Mouse (Mus musculus): ENCODE results near the gene Mrpl16.
A peak's percentile ranks its signal among the peaks of the same experiment; 100 is the strongest.

Gene Mrpl16

DNA sequence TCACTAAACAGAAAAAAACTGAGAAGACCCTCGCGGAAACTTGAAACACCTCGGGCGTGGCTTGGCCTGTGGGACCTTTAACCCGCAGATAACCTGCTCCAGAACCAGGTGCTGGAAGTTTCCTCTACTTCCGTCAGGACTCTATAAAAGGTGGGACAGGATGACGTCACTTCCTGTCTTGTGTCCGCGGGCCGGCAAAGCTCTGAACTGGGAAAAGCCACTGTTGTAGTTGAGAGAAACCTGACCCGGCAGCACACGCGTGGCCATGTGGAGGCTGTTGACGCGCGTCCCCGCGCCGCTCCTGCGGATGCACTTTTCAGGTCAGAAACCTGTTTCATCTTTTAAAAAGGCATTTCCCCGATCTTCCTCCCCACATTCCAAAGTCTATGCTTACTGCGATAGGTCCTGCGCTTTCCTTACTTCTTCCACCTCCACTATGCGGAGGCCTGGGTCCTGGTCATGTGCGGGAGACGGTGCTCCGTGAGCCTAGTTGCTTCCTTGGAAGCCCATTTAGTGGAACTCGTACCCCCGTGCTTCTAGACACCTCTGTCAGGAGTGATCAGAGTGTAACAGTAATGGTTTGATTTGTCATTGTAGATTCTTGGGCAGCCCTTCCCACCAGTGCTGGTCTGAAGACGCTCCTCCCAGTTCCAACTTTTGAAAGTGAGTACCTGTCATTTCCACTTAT, at the start of gene Mrpl16:
Gene Mrpl16, plus strand, starts transcription at position 187 of the 688 bp plus-strand sequence.
- DNase-seq (ENCODE audit: extremely low spot score, low read depth, low spot score): peak; percentile 96

GRCm38 (mm10) chr19:11723870-11724269, 46.3 kb upstream of the Mrpl16 start:
- DNase-seq (ENCODE audit: extremely low spot score, low read depth, low spot score): no peak

GRCm38 (mm10) chr19:11724275-11724674, 45.9 kb upstream of the Mrpl16 start:
- no peak for DNase-seq (ENCODE audit: extremely low spot score, low read depth, low spot score)

DNA sequence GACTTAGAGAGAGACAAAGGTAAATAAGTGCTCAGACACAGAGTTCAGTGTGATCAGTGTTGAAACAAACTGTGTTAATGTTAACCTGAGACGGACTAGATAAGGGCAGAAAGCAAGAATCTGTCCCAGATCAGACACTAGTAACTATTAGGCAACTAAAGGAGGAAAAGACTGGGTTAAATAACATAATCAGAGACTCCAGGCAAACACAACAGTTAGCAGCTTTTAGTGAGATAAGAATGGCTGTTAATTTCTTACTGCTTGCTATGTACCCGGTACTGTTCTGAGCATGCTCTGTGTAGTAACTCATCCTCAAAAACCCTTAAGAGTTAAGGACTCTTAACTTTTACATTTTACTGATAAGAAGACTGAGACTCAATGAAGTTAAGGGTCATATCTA, 44.3 kb upstream of the Mrpl16 start:
- no peak for DNase-seq (ENCODE audit: extremely low spot score, low read depth, low spot score)

- DNase-seq (ENCODE audit: extremely low spot score, low read depth, low spot score): no peak
These were observed 42.9 kb upstream of the Mrpl16 start for GRCm38 (mm10) chr19:11727304-11727703.

DNA sequence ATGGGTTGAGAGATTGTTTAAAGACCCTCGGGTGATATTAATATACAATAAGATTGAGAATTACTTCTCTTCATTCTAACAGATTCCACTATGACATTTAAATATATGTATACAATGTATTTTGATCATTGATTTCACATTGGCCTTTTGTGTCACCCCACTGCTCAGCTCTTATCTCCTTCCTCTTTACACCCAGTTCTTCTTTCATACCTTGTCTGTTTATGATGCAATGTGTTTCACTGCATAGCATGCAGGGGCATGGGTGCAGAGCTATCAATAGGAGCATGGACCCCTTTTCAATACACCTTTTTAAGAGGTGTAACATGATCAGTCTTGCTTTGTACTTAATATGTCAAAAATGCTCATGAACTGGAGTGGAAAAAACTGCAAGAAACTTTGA, 39.9 kb upstream of the Mrpl16 start:
- no peak for DNase-seq (ENCODE audit: extremely low spot score, low read depth, low spot score)

- DNase-seq (ENCODE audit: extremely low spot score, low read depth, low spot score): no peak
These were observed 33.7 kb upstream of the Mrpl16 start for GRCm38 (mm10) chr19:11736455-11736854.

- no peak for DNase-seq (ENCODE audit: extremely low spot score, low read depth, low spot score)
These were observed 24.5 kb upstream of the Mrpl16 start for GRCm38 (mm10) chr19:11745680-11746079.

DNA sequence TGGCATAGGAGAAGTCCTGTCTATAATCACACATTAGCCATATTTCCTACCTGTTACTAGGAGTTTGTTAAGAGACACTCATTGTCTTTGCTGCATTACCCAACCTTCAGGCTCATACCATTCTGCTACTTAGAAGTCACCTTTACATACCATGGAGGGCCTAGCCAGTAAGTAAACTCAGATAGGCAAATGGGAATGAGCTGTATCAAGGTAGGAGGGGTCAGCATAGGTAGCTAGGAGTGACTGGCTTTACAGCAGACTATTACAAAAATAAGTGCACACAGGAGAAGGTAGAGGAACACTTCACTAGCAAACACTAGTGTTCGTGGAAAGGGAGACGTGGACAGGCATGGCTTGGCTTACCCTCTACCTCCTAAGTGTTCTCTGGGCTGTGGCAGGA, 22.9 kb upstream of the Mrpl16 start, which contains the start of gene Gif:
Gene Gif, plus strand, starts transcription at position 257 of the 400 bp plus-strand sequence.
- no peak for DNase-seq (ENCODE audit: extremely low spot score, low read depth, low spot score)

DNA sequence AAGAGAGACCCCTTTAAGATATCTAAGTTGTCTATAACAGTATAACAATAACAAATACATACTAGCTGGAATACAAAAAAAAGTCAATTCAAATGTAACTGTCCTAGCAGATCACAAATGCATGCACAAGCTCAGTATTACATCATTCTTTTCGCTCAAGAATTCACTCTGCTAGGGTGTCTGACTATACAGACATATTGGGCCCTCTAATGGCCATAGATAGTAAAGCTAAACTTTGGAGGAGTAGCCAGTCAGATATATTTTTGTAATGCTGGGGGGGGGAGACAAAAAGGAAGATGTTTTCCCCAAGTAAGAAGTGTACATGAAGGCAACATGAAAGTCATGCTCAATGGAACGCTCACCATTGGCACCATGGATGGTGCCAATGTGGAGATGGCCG, 5.1 kb upstream of the Mrpl16 start:
- no peak for DNase-seq (ENCODE audit: extremely low spot score, low read depth, low spot score)

DNA sequence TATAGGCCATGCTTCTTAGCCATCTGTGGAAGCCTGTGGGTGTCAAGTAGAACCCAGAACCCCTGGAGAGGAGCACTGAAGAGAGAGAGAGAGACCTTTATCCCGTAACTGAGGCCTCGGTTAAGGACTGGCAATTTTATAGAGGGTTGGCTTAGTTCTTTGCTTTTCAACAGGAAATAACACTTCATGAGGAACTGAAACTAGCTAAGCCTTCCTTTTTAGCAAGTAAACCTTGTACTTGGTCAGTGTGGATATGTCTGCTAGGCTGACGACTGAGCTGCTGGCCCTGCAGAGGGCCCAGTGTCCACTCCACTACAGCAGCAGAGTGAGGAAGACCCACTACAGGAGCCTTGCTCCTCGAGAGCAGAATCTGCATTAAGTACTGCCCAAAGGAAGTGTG, 3.8 kb upstream of the Mrpl16 start:
- DNase-seq (ENCODE audit: extremely low spot score, low read depth, low spot score): no peak

- peak; percentile 6 for DNase-seq (ENCODE audit: extremely low spot score, low read depth, low spot score)
These were observed 2.0 kb upstream of the Mrpl16 start for GRCm38 (mm10) chr19:11768163-11768562.

DNA sequence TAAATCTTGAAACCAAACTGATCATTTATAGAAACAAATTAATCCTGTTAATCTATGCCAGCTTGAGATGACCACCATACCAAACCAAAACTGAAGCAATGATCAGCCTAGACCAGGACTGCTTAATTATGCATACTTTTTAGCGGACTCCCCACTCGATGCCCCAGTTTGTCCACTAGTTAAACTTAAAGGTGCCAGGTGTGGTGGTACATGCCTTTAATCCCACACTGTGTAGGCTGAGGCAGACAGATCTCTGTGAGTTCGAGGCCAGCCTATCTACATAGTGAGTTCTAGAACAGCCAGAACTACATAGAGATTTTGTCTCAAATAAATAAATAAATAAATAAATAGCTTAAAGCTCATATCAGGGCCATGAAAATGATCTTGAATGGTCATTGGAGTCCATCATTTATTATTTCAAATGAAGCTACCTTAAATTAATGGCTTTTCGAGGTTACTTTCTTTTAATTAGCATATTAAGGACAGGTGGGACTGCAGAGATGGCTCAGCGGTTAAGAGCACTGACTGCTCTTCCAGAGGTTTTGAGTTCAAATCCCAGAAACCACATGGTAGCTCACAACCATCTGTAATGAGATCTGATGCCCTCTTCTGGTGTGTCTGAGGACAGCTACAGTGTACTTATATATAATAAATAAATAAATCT, 802 bp upstream of the Mrpl16 start:
- DNase-seq (ENCODE audit: extremely low spot score, low read depth, low spot score): no peak

- peak; percentile 12 for DNase-seq (ENCODE audit: extremely low spot score, low read depth, low spot score)
These were observed 7.1 kb downstream of the Mrpl16 start for GRCm38 (mm10) chr19:11777191-11777865.

GRCm38 (mm10) chr19:11785409-11786154, 15.4 kb downstream of the Mrpl16 start:
- no peak for DNase-seq (ENCODE audit: extremely low spot score, low read depth, low spot score)

GRCm38 (mm10) chr19:11787826-11788225, 17.6 kb downstream of the Mrpl16 start:
- no peak for DNase-seq (ENCODE audit: extremely low spot score, low read depth, low spot score)

- DNase-seq (ENCODE audit: extremely low spot score, low read depth, low spot score): no peak
These were observed 18.7 kb downstream of the Mrpl16 start for GRCm38 (mm10) chr19:11788876-11789275.

DNA sequence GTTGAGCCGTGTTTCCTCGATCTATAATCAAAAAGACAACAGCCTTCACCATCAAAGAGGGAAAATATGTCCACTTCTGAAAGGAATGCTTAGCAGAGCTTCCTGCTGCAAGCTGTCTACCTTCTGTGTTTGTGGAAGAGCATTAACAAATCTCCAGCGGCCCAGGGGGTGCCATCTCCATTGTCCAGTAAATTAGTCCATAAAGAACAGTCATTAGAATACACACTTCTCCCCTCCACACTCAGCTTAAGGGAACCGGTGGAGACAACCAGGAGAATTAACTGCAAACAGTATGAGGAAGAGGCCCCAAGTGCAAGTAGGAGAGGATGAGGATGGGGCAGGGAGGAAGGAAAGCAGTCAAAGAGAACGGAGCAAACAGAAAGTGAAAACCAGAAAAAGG, 21.6 kb downstream of the Mrpl16 start:
- DNase-seq (ENCODE audit: extremely low spot score, low read depth, low spot score): no peak

- DNase-seq (ENCODE audit: extremely low spot score, low read depth, low spot score): no peak
These were observed 23.7 kb downstream of the Mrpl16 start for GRCm38 (mm10) chr19:11793741-11794359.

DNA sequence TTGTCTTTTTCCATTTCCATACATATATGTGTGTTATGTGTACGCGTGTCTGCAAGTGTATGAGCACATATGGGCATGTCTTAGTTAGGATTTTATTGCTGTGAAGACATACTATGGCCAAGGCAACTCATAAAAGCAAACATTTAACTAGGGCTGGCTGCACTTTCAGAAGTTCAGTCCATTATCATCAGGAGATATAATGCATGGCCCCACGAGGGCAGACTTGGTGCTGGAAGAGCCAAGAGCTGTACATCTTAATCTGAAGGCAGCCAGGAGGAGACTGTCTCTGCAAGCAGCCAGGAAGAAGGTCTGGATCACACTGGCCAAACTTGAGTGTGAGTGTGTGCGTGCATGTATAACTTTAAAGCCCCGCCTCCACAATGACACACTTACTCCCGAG, 24.3 kb downstream of the Mrpl16 start:
- DNase-seq (ENCODE audit: extremely low spot score, low read depth, low spot score): no peak

Data from hindlimb bud, embryonic 11.5 days (tissue).